Mouse (Mus musculus): ENCODE data around the gene Ttc28. TPM values are rescaled to one million over a fixed set of nuclear protein-coding genes. Genes with fewer than 3 reads are reported as not detected.
"Not testable (repeated sequence)": the region's sequence is repeated elsewhere in the genome, so short reads cannot be mapped to it uniquely, and the experiment has no call there.

The Ttc28 gene
- total RNA-seq, 2 experiments from 2014 or later = 26.7 to 29.3 TPM

GRCm38 (mm10) chr5:111256181-111256580 lies 376.6 kb downstream of the Ttc28 start:
- intact Hi-C loops (cut with DNase I) = loop anchor here (2.0 to 5.0 kb wide), 5 partner anchors 41 to 469 kb away; partner anchors contain the start of genes Chek2 and Hscb
- DNase-seq = no peak

- DNase-seq = peak; percentile 80 to 84
- intact Hi-C loops (cut with DNase I) = loop anchor here (2.0 to 5.0 kb wide), 5 partner anchors 42 to 470 kb away; partner anchors contain the start of genes Chek2 and Hscb
Observed at GRCm38 (mm10) chr5:111257127-111257526, 377.5 kb downstream of the Ttc28 start.

- intact Hi-C loops (cut with DNase I) = not testable (repeated sequence)
Observed at GRCm38 (mm10) chr5:111261162-111261561, 381.6 kb downstream of the Ttc28 start.

GRCm38 (mm10) chr5:111261733-111262573 lies 382.4 kb downstream of the Ttc28 start:
- peak; percentile 42 to 46 for DNase-seq
- intact Hi-C loops (cut with DNase I) = no loop called here

More at GRCm38 (mm10) chr5:111261162-111261561, 381.6 kb downstream of the Ttc28 start:
- DNase-seq = not testable (repeated sequence)

GRCm38 (mm10) chr5:111262574-111263239 lies 383.1 kb downstream of the Ttc28 start:
- DNase-seq = peak; percentile 69 to 71
- intact Hi-C loops (cut with DNase I) = no loop called here

GRCm38 (mm10) chr5:111263370-111263769 lies 383.8 kb downstream of the Ttc28 start:
- intact Hi-C loops (cut with DNase I) = no loop called here
- DNase-seq = peak; percentile 65 to 70

- DNase-seq = no peak
- intact Hi-C loops (cut with DNase I) = no loop called here
Observed at GRCm38 (mm10) chr5:111264488-111264887, 384.9 kb downstream of the Ttc28 start.

GRCm38 (mm10) chr5:111266658-111267057 lies 387.1 kb downstream of the Ttc28 start:
- intact Hi-C loops (cut with DNase I) = no loop called here
- no peak for DNase-seq

GRCm38 (mm10) chr5:111267100-111267499 lies 387.5 kb downstream of the Ttc28 start:
- intact Hi-C loops (cut with DNase I) = no loop called here
- DNase-seq = peak; percentile 49 to 51

GRCm38 (mm10) chr5:111268852-111269251 lies 389.2 kb downstream of the Ttc28 start:
- no peak for DNase-seq
- intact Hi-C loops (cut with DNase I) = loop anchor here (1.0 kb wide), 1 partner anchor 433 kb away; no protein-coding TSS in a partner anchor

- intact Hi-C loops (cut with DNase I) = loop anchor here (1.0 kb wide), 1 partner anchor 433 kb away; no protein-coding TSS in a partner anchor
Observed at GRCm38 (mm10) chr5:111269613-111270205, 390.1 kb downstream of the Ttc28 start.

GRCm38 (mm10) chr5:111270246-111271002 lies 390.8 kb downstream of the Ttc28 start:
- no peak for DNase-seq
- intact Hi-C loops (cut with DNase I) = no loop called here

More at GRCm38 (mm10) chr5:111269613-111270205, 390.1 kb downstream of the Ttc28 start:
- peak; percentile 85 to 91 for DNase-seq

GRCm38 (mm10) chr5:111273589-111273988 lies 394.0 kb downstream of the Ttc28 start:
- DNase-seq = peak; percentile 92 to 94
- intact Hi-C loops (cut with DNase I) = loop anchor here (1.0 kb wide), 2 partner anchors 68 to 880 kb away; no protein-coding TSS in a partner anchor

GRCm38 (mm10) chr5:111274948-111275347 lies 395.3 kb downstream of the Ttc28 start:
- intact Hi-C loops (cut with DNase I) = no loop called here
- no peak for DNase-seq

- no peak for DNase-seq
- intact Hi-C loops (cut with DNase I) = no loop called here
Observed at GRCm38 (mm10) chr5:111284420-111285175, 405.0 kb downstream of the Ttc28 start.

- intact Hi-C loops (cut with DNase I) = no loop called here
Observed at GRCm38 (mm10) chr5:111287571-111287970, 408.0 kb downstream of the Ttc28 start.

GRCm38 (mm10) chr5:111288486-111288885 lies 408.9 kb downstream of the Ttc28 start:
- intact Hi-C loops (cut with DNase I) = no loop called here
- no peak for DNase-seq

More at GRCm38 (mm10) chr5:111287571-111287970, 408.0 kb downstream of the Ttc28 start:
- DNase-seq = no peak

GRCm38 (mm10) chr5:111290071-111290470 lies 410.5 kb downstream of the Ttc28 start:
- no peak for DNase-seq
- intact Hi-C loops (cut with DNase I) = no loop called here

- intact Hi-C loops (cut with DNase I) = no loop called here
- DNase-seq = no peak
Observed at GRCm38 (mm10) chr5:111291639-111292038, 412.0 kb downstream of the Ttc28 start.

Measured in heart, postnatal 10 days (tissue).